Mouse (Mus musculus) spleen, embryonic (tissue): ENCODE results near the gene Fga.

ENCODE experiments used
- CTCF ChIA-PET: fragments of 350-600 bp; sonication (Branson Sonifier 250); formaldehyde crosslinking; loops from one replicate; lab custom pipeline; 2022; lab: Charles Lee

Fga gene

DNA sequence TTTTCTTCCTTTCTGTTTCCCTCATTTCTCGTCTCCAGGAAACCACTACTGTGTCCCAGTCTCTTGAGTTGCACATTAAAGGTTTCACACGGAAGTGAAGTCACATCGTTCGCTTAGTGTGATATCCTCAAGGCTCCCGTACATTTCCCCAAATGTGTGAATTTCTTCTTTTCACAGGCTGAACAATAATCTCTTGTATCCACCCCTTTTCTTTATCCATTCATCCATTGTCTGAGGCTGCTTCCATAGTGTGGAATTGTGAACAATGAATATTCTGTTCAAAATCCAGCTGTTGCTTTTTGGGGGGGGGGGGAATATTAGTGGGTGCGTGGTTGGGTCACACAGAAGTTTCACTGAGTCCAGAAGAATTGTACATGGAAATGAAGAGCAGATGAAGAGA, 840 bp upstream of the Fga start:
- CTCF ChIA-PET, result no interaction called here

DNA sequence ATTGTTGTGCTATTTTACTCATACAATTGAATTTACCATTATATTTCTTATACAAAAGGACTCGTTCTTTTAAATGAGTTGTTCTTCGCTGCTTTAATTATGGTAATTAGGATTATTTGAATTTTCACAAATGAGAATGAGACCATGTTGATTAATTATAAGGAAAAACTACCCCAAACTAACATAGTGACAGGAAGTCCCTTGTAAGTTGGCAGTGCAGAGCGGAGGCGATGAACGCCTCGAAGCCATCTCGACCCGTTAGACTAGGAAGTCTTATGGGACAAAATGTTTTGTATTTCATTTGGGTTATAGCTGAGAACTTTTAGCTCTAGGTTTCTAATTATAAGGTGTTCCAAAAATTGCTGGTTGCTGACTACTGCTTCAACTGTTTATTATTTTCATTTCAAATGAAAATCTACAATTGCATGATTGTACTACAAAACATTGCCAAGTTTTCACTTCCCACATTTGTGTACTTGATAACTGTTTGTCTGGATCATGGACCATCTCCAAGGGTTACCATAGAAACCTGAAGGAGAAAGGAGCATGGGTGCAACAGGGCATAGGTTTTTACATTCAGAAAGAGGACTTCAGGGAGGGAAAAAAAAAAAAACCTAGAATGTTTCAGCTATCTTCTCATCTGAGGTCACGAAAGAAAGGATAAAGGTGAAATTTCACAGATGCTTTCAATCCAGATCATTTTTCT, 1.8 kb downstream of the Fga start:
- CTCF ChIA-PET, result no interaction called here

DNA sequence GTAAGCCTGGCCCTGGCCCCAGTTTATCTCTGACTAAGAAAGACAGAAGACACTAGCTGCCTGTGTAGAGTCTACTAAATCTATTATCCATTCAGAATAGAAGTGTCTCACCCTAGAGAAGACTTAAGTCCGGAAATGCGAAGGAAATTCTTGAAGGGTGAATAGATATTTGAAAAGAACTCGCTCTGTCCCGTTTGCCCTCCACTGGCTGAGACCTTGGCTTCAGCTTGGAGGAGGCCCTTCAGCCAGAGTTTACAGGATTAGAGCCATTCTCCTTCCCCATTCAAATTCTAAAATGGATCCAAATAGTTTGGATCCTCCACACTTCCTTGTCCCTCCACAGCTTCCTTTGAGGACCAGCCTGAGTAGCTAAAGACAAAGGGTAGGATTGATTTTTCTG, 4.5 kb downstream of the Fga start:
- CTCF ChIA-PET, result no interaction called here

DNA sequence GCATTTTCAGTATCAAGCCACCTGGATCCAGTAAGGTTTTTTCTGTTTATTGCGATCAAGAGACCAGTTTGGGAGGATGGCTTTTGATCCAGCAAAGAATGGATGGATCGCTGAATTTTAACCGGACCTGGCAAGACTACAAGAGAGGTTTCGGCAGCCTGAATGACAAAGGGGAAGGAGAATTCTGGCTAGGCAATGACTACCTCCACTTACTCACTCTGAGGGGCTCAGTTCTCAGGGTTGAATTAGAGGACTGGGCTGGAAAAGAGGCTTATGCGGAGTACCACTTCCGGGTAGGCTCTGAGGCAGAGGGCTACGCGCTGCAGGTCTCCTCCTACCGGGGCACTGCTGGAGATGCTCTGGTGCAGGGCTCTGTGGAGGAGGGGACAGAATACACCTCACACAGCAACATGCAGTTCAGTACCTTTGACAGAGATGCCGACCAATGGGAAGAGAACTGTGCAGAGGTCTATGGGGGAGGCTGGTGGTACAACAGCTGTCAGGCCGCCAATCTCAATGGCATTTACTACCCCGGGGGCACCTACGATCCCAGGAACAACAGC, 7.0 kb downstream of the Fga start:
- CTCF ChIA-PET, result no interaction called here

DNA sequence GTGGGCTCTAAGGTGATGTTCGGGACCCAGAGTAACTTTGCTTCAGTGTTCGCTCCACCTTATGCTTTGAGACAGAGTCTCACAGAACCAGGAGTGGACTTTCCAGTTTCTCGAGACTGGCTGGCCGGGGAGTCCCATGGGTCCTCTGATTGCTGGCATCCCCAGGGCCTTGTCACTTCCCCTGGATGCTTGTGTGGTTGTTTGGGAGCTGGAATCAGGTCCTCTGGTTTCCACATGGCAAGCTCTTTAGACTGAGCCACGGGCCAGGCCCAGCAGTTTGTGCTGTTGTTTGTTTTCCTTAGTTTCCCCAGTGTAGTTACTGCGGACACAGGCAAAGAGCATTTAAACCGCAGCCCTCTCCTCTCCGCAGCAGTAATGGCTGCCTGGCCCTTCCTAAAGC, 7.9 kb downstream of the Fga start:
- CTCF ChIA-PET, result no interaction called here

DNA sequence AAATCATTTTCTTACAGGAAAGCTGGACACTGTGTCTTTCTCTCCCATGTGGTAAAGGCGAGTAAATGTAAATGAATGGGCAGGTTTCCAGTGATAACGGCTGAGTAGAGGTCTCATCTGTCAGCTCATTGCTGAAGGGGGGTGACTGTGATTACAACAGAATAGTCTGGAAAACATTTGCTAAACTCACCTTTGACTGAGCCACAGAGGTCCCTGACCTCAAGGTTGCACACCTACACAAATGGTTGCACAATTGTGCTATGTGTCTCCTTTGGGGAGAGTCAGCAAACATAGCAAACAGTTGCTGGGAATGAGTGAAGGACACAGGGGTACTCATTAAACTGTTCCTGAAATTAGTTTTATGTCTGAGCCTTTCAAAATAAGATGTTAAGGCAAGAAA, 13.0 kb downstream of the Fga start:
- CTCF ChIA-PET, result no interaction called here

DNA sequence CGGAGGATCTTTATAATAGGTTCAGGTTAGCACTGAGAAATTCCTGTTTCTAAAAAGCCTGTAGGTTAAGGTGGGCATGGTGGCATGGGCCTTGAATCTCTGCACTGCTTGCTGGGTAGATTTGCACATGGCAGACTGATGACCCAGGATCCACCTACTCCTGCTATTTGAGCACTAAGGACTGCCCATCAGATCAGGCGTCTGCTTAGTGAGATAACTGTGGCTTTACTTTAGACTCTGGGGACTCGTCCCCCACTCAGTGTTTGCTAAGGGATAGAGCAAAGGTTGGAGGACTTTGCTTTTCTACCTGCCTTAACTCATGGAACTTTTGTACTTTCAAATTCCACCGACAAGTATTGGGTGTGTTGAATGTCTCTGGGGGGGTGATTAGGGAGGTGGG, 13.8 kb downstream of the Fga start:
- CTCF ChIA-PET, result no interaction called here

DNA sequence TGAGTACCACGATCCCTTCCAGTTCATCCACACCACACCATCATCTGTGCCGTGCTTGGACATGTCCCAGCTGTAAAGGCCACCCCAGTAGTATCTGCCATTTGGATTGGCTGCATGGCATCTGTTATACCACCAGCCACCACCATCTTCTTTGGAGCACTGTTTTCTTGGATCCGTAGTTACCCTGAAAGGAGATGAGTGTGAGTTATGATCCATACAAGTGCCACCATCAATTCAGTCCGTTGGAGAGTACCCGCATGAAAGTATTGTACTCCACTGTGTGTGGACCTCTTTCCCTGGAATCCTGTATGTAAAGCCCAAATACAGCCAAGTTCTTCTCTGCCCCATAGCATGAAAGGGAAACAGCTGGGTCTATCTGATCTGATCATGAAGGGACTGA, 16.6 kb downstream of the Fga start:
- CTCF ChIA-PET, result no interaction called here

DNA sequence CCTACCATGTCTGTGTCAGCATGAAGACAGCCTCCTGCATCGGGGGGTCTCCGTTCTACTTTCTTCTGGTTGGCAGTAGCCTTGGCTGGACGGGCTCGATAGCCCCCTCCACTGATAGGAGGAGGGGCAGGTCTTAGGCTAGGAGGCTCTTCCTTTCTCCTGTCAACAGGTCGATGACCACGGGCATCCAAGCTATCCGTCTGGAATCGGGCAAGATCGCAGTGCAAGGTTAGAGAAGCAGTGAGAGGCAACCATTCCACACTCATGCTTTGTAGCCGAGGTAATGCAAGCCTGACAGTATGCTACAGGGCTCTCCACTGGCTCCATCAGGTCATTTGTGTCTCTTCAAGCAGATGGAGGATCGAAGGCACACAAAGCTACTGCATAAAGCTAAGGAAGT, 20.8 kb downstream of the Fga start:
- CTCF ChIA-PET, result no interaction called here

DNA sequence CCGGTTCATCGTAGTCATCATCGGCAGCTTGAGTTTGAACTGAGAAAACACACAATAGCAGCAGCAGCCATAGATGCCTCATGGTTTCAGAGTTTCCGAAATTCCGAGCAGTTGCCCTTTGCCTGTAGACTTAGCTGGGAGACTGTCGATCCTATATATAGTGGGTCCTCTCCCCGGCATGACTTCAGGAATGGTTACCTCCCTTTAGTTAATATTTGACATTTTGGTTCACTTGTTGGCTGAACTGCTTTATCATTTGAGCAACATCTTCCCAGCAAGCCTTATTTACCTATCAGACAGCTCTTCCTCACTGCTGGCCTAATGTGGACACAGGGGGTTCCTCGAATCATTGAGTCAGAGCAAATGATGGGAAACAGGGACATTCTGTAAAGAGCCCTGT, 23.8 kb downstream of the Fga start, which contains the start of gene Fgb:
TSS of gene Fgb (minus strand) at position 184 of the 400 bp plus-strand sequence.
- CTCF ChIA-PET, result no interaction called here

DNA sequence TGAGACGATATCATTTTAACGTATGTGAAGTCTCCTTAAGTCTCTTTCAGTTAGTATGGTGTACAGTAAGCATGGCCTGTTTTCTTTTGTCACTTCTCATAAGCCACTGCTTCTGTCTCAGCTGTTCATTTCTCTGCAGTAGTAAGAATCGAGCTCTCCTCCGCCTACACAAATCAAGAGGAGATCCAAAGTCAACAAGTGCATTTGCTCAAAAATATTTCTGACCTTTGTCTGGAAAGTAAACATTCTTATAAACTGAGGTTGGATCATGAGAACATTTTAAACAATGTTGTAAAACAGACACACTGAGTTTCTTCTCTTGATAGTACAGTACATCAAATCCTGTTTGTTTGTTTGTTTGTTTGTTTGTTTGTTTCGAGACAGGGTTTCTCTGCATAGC, 24.8 kb downstream of the Fga start:
- CTCF ChIA-PET, result no interaction called here

DNA sequence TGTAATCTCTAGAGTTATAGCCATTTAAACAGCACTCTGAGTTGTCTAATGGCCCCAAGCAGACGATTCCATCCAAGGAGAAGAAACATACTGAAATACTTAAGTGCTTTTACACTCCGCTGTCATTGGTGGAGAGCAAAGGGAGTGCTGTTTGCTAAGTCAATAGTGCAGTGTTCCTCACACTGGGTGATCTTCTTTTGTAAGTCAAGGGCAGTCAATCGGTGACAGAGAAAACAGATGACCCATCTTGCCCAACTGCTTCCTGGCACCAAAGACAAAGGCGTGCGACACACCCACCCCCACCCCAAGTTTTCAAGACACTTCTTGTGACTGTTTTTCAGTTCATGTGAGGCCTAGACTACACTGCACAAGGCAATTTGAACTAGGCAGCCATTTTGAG, 26.2 kb downstream of the Fga start:
- CTCF ChIA-PET, result interaction anchor here (0.6 kb wide), 1 partner anchor 665 kb away, joined by 16 read pairs; no protein-coding TSS in a partner anchor

DNA sequence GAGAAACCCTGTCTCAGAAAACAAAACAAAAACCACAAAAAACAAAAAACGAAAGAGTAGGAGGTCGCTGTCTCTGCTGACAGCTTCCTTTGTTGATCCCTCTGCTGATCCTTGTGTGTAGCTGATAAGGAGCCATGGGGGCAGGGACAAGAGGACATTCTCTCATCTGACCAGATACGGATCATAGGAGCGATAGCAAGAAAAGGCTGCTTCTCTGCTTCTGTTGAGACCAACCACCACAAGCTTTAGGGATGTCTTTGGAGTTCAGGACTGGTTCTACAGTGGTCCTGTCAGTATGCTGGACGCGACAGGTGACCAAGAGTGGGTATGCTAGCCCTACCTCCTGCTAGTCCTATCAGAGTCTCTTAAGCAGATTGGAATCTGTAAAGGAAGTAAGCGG, 27.2 kb downstream of the Fga start:
- CTCF ChIA-PET, result interaction anchor here (1.3 kb wide), 1 partner anchor 53 kb away, joined by 4 read pairs; no protein-coding TSS in a partner anchor

DNA sequence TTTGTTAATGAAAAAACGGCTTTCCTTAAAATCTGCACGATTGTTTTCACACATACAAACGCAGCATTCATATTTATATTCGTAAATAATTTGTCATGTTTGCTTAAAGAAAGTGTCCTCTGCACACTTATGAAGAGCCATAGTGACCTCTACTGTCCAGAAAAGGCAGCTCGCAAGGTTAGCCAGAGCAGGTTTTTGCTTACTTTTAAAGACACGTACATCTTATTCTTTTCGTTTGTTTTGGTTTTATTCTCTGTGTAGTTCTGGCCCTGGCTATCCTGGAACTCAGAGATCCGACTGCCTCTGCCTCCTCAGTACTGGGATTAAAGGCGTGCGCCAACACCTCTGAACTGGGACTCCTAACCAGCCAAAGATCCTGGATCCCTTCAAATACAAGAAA, 27.9 kb downstream of the Fga start:
- CTCF ChIA-PET, result interaction anchor here (1.3 kb wide), 1 partner anchor 54 kb away, joined by 4 read pairs; no protein-coding TSS in a partner anchor

DNA sequence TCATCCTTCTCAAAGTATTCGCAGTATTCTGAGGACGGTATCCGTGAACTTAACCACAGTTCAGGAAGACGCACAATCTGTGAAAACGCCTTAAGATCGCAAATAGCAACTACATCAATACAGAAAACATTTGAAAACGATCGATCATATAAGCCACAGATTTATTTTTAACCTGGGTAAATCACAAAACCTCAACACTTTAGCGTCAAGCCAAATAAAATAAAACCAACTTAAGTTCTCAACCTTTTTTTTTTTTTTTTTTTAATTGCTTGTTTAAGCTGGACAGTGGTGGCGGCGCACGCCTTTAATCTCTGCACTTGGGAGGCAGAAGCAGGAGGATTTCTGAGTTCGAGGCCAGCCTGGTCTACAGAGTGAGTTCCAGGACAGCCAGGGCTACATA, 28.9 kb downstream of the Fga start:
- CTCF ChIA-PET, result interaction anchor here (1.3 kb wide), 1 partner anchor 55 kb away, joined by 4 read pairs; no protein-coding TSS in a partner anchor

DNA sequence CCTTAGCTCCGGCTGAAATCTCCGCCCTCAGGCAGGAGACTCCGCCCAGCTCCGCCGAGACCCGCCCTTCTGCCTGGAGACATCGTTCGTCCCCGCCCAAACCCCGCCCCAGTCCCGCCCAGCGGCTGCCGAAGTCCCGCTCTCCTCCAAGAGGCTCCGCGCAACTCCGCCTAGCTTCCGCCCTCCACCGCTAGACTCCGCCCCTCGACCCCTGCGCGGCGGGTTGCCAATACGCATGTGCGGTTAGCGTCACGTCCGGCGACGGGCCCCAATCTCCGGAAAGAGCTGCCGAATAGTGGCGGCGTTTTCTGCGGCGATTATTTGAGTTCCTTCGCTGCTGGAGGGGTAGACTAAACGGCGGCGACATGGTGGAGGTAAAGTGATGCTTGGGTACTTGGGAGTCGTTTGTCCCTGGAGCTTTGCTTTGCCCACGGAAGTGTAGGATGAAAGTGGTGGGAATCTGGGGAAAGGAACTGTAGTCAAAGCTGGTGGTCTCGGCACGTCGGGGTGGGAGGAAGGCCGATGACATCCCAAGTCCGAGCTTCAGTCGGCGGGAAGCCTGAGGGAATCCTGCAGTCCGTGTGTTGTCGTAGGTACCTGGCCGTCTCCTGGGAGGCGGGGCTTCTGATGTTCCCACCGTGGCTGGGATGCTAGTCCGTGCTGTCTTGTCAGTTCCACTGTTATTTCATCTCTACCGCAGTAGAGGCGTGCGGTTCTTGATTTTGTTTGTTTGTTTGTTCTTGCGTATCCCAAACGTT, 29.6 kb downstream of the Fga start, which contains the start of gene Plrg1:
TSS of gene Plrg1 (plus strand) at position 242 of the 758 bp plus-strand sequence.
- CTCF ChIA-PET, result no interaction called here

DNA sequence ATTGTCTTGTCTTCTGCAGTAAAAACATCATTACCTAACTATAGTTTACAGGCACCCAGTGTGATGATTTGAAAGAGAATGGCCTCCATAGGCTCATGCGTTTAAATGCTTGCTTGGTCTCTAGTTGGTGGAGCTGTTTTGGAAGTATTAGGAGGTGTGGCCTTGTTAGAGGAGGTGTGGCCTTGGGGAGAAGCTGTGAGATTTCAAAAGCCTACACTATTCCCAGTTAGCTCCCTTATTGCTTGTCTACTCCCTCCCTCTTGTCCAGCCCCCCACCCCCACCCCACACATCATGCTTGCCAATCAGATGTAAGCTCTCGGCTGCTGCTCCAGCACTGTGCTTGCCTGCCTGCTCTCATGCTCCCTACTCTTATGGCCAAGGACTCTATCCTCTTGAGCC, 31.2 kb downstream of the Fga start:
- CTCF ChIA-PET, result no interaction called here

DNA sequence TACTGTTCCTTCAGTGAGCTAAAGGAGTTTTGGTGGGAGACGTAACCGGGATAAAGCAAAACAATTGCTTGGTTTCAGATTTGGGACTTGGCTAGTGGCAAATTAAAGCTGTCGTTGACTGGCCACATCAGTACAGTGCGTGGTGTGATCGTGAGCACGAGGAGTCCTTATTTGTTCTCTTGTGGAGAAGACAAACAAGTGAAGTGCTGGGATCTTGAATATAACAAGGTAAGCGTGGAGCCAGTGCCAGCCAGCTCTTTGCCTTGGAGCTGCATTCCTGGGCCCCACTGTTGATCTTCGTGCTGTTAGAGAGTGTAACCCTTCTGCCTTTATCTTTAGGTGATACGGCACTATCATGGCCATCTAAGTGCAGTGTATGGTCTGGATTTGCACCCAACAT, 42.0 kb downstream of the Fga start:
- CTCF ChIA-PET, result no interaction called here

DNA sequence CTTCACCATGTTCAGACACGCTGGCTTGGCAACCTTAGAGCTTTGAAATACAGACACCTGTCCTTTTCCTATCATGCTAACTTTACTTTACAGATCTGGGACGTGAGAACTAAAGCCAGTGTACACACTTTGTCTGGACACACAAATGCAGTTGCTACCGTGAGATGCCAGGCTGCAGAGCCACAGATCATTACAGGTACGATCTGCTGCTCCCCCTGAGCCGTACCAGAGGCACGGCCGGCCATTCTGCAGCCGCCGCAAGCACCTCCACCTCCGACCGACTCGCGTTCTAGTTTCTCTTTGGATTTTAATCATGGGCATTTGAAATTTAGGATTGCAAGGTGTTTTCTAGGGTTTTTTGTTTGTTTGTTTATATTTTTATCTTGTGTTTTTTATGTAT, 43.0 kb downstream of the Fga start:
- CTCF ChIA-PET, result no interaction called here

DNA sequence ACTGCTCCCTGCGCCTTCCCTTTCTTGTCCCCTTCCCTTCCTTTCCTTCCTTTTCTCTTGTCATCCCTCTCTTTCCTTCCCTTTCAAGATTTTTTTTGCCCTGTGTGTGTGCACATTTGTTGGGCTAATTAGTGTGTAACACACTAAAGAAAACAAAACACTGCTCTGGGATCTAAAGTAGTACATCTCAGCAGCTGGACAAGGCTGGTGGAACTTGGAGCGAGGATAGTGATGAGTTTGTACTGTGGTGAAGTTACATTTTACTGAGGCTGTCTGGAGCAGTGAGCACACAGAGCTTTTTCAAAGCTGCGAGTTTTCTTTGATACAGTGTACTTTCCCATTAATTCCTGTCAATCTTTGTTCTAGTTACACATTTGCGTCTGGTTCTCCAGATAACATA, 44.4 kb downstream of the Fga start:
- CTCF ChIA-PET, result no interaction called here

DNA sequence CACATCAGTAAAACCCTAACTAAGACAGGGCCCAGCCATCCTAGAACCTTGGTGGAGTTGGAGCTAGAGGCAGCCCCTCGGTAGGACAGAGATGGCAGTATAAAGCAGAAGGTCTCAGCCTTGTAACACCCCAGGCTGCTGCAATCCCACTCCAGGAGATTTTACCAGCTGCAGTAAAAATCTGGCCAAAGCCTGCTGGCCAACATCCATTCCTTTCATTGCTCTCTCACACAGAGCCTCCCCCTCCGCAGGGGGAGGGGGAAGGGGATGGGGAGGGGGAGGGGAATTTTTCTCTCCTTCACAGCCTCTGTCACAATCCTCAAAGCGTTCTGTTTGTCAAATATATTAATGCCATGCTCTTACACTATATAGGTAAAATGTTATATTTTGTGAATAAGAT, 50.7 kb downstream of the Fga start:
- CTCF ChIA-PET, result no interaction called here

DNA sequence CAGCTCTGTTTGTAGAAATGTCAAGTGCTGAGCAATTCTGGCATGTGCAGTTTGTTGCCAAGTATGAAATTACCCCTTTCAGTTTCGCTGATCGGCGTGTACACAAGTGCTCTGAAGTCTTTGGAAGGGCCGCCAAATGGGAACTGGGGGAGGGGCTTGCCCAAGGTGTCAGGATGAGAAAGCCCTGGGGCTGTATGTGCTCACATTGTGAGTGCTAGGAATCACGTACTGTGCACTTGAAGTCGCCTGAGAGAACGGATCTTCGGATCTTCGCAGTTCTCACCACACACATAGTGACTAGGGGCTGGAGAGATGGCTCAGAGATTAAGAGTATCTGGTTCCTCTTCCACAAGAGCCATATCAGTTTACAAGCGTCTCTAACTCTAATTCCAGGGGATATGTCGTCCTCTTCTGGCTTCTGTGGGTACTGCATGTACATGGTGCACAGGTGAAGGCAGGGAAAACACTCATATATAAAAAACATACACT, 54.7 kb downstream of the Fga start:
- CTCF ChIA-PET, result no interaction called here
